Comparison of ENCODE assay signal across 8 mouse cellular contexts in the genomic region with DNA sequence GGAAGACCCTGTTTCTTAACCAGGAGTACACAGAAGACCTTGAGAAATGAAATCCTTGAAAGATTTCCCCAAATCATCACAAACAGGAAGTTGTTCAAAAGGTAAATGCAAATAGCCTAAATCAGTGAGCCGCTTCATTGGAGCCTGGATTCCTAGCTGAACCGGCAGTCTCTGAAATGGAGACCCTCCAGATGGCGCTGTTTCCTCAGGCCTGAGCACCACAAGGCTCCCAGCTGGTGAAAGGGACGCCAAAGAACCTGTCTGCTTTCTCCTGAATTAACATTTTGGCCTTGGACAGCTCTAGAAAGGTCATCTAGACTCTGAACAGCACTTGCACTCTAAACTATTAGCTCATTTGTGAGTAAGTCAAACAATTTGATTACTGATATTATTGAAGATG. TPM values are rescaled to one million over a fixed set of nuclear protein-coding genes. Genes with fewer than 3 reads are reported as not detected.
DNase-seq lines count a peak whose midpoint lies in the region; ATAC-seq and TF ChIP-seq lines count a peak whose summit lies in the region.
"Had no signal": no experiment of that assay in that cellular context is flagged by ENCODE, and none has a peak within 500 bp of the region (broad histone marks: within the 10 kb centered on the region; RNA-seq: fewer than 3 reads in every experiment).

No protein-coding gene starts in this region.

- peak; percentile 55; the same call in 1 of the 2 replicates for ATAC-seq in heart, postnatal 0 days (ENCODE audit: insufficient read depth, low read depth)
- ATAC-seq in megakaryocyte progenitor cell, adult 5-6 weeks (replicated peaks; ENCODE audit: poor library complexity), result peak; percentile 69

- no peak overlapping the region for H3K9ac ChIP-seq in MEL (ENCODE audit: control insufficient read depth, low read depth, low read length, poor library complexity, severe bottlenecking)
- no peak overlapping the region for H3K9ac ChIP-seq in heart, postnatal 0 days (replicated peaks; ENCODE audit: low read depth, low read length)

- H3K4me3 ChIP-seq in MEL (ENCODE audit: control insufficient read depth in 1 of 2, insufficient read depth in 1 of 2, low read depth in 2 of 2, low read length in 2 of 2), result no peak overlapping the region
- no peak overlapping the region for H3K4me3 ChIP-seq in heart, postnatal 0 days (ENCODE audit: low read depth, low read length)

- H3K36me3 ChIP-seq in MEL (ENCODE audit: control insufficient read depth in 1 of 2, insufficient read depth in 2 of 2, low read length in 2 of 2), result peaks cover 0 to 1% of the 10 kb centered on the region in 2 experiments; a peak in 1 of 4 replicates
- H3K36me3 ChIP-seq in heart, postnatal 0 days (replicated peaks; ENCODE audit: control insufficient read depth, insufficient read depth, low read length), result peaks cover 39% of the 10 kb centered on the region
- peaks cover 8% of the 10 kb centered on the region for H3K36me3 ChIP-seq in splenic B cell, adult 2 months (ENCODE audit: control insufficient read depth, insufficient read depth, low read length, poor library complexity, severe bottlenecking)

- no peaks in the 10 kb centered on the region for H3K4me1 ChIP-seq in MEL (ENCODE audit: control insufficient read depth in 1 of 2, insufficient read depth in 2 of 2, low read length in 2 of 2)
- 0 out of 2 replicates have a peak, but pooled peaks cover 3% of the 10 kb centered on the region for H3K4me1 ChIP-seq in heart, postnatal 0 days (ENCODE audit: control insufficient read depth, insufficient read depth)

- H3K27ac ChIP-seq in MEL (ENCODE audit: control insufficient read depth, low read depth, low read length), result no peak overlapping the region
- no peak overlapping the region for H3K27ac ChIP-seq in heart, postnatal 0 days (ENCODE audit: low read depth)
- H3K27ac ChIP-seq: macrophage had no signal

- no peaks in the 10 kb centered on the region for H3K79me2 ChIP-seq in MEL (ENCODE audit: control insufficient read depth, insufficient read depth, low read length, poor library complexity)

- peak; percentile 71 for DNase-seq in MEL (ENCODE audit: low read depth, low spot score)
- peak; percentile 49 for DNase-seq in adrenal gland, adult 8-10 months
- DNase-seq in embryo, embryonic 10.5 days (ENCODE audit: low spot score), result peak; percentile 88
- DNase-seq in heart, postnatal 0 days (ENCODE audit: low spot score), result peak; percentile 73
- peak; percentile 76 to 85 for DNase-seq in layer of hippocampus, postnatal 14 days (ENCODE audit: low spot score in 2 of 2)
- DNase-seq in splenic B cell, adult 2 months (ENCODE audit: low read depth, low spot score), result peak; percentile 32

- TF ChIP-seq EP300 in MEL (IDR thresholded peaks at IDR 0.05; ENCODE audit: low read depth in 1 of 2, low read length in 2 of 2), result no peak
- TF ChIP-seq EP300 in heart, postnatal 0 days (IDR thresholded peaks at IDR 0.05; ENCODE audit: low read depth), result no peak

- H3K27me3 ChIP-seq in MEL (ENCODE audit: control insufficient read depth in 1 of 2, insufficient read depth in 2 of 2, low read length in 2 of 2), result no peaks in the 10 kb centered on the region
- H3K27me3 ChIP-seq in heart, postnatal 0 days (ENCODE audit: control insufficient read depth, insufficient read depth, low read length), result no peaks in the 10 kb centered on the region
- H3K27me3 ChIP-seq in splenic B cell, adult 2 months (ENCODE audit: control insufficient read depth, insufficient read depth, low read length, poor library complexity, severe bottlenecking), result no peaks in the 10 kb centered on the region

- WGBS in heart, postnatal 0 days, result 8% methylated on average over 4 of the region's 4 CpGs

- H3K4me2 ChIP-seq in heart, postnatal 0 days (ENCODE audit: low read depth, low read length), result no peak overlapping the region

- peak; percentile 73 for TF ChIP-seq RAD21 in MEL (IDR thresholded peaks at IDR 0.05; ENCODE audit: low read depth, low read length)

- no peak for TF ChIP-seq POLR2A in MEL (IDR thresholded peaks at IDR 0.05; ENCODE audit: control insufficient read depth in 1 of 2, insufficient read depth in 1 of 2, low read depth in 1 of 2, low read length in 2 of 2, poor library complexity in 1 of 2)

- peak; percentile 63 to 82 (median 79) for TF ChIP-seq CTCF in MEL (IDR thresholded peaks at IDR 0.05 in 2 of 3, conservative IDR thresholded peaks at IDR 0.05 in 1 of 3; ENCODE audit: control insufficient read depth in 1 of 3, insufficient read depth in 1 of 3, low read depth in 2 of 3, low read length in 3 of 3, poor library complexity in 1 of 3, severe bottlenecking in 1 of 3)
- TF ChIP-seq CTCF in heart, postnatal 0 days (IDR thresholded peaks at IDR 0.05; ENCODE audit: low read depth), result peak; percentile 84

- H3K9me3 ChIP-seq in MEL (replicated peaks; ENCODE audit: insufficient read depth, low read length), result no peaks in the 10 kb centered on the region
- H3K9me3 ChIP-seq in heart, postnatal 0 days (replicated peaks; ENCODE audit: control insufficient read depth, low read length), result no peaks in the 10 kb centered on the region

TF ChIP-seq in MEL, 35 proteins besides CTCF, POLR2A, EP300 and RAD21:
- peak; percentile 53 for TF ChIP-seq ZC3H11A (IDR thresholded peaks at IDR 0.05; ENCODE audit: low read depth, low read length)
- no peak for TF ChIP-seq MXI1 (IDR thresholded peaks at IDR 0.05; ENCODE audit: low read depth, low read length)
- no peak for TF ChIP-seq USF2 (IDR thresholded peaks at IDR 0.05; ENCODE audit: borderline replicate concordance in 1 of 2, insufficient read depth in 1 of 2, low read depth in 1 of 2, low read length in 2 of 2)
- no peak for TF ChIP-seq NELFE (IDR thresholded peaks at IDR 0.05; ENCODE audit: low read depth, low read length)
- TF ChIP-seq SMC3 (IDR thresholded peaks at IDR 0.05; ENCODE audit: low read depth, low read length), result peak; percentile 78
TF ChIP-seq in MEL: peak in this region for 2.

RNA-seq across cellular contexts. Expression of gene Tmprss5, which starts 0.5 kb away (rescaled TPM):
- not detected in 2 replicates for total RNA-seq in MEL (2012; rRNA removed)
- not detected for polyA plus RNA-seq in MEL (2012; ENCODE audit: insufficient read depth in 1 of 2, insufficient read length in 2 of 2, low read depth in 1 of 2, low replicate concordance in 2 of 2, missing spikeins in 1 of 2)
- 1 to 10 TPM in 2 of 4 experiments, under 1 TPM in 2; 0.42 to 1.1 (median 0.86) TPM for total RNA-seq in adrenal gland, adult 8-10 months (2022)
- not detected in 2 replicates for total RNA-seq in heart, postnatal 0 days (2014; rRNA removed; ENCODE audit: low replicate concordance)
- polyA plus RNA-seq in heart, postnatal 0 days (2015; fragmentation: Nextera tagmentation; extraction: Ambion mirVana), result not detected in 2 replicates
- total RNA-seq in layer of hippocampus, postnatal 14 days (2021), result 1 to 10 TPM in 1 of 2 experiments, under 1 TPM in 1; 0.65 to 1.3 TPM
- total RNA-seq in megakaryocyte progenitor cell, adult 5-6 weeks (2015), result not detected in 2 replicates
- not detected in 2 replicates for total RNA-seq in megakaryocyte progenitor cell, adult 5-6 weeks (2017)
- polyA plus RNA-seq: macrophage had no signal

RNA-seq across cellular contexts. Expression of gene Zw10, which starts 26.1 kb away (rescaled TPM):
- 26.5 and 28.8 TPM in 2 replicates for total RNA-seq in MEL (2012; rRNA removed)
- 10 to 100 TPM in 1 of 2 experiments, not detected in 1; 31.0 TPM for polyA plus RNA-seq in MEL (2012; ENCODE audit: insufficient read depth in 1 of 2, insufficient read length in 2 of 2, low read depth in 1 of 2, low replicate concordance in 2 of 2, missing spikeins in 1 of 2)
- 10 to 100 TPM; 14.6 to 22.2 (median 19.4) TPM for total RNA-seq in adrenal gland, adult 8-10 months (2022)
- 7.8 and 15.4 TPM in 2 replicates for total RNA-seq in heart, postnatal 0 days (2014; rRNA removed; ENCODE audit: low replicate concordance)
- polyA plus RNA-seq in heart, postnatal 0 days (2015; fragmentation: Nextera tagmentation; extraction: Ambion mirVana), result 10.4 and 11.6 TPM in 2 replicates
- 10 to 100 TPM; 15.0 to 15.9 TPM for total RNA-seq in layer of hippocampus, postnatal 14 days (2021)
- total RNA-seq in megakaryocyte progenitor cell, adult 5-6 weeks (2015), result 28.7 and 30.7 TPM in 2 replicates
- 24.4 and 26.0 TPM in 2 replicates for total RNA-seq in megakaryocyte progenitor cell, adult 5-6 weeks (2017)

Comparison
In these comparisons a context has a peak if more than half of its experiments do, and no peak if none do; other contexts are left out.
1. DNase-seq: peak in every context shown above with its lines; median percentile 88 in embryo, embryonic 10.5 days; 80 in layer of hippocampus, postnatal 14 days; 73 in heart, postnatal 0 days; 71 in MEL; 49 in adrenal gland, adult 8-10 months; 32 in splenic B cell, adult 2 months.